Mouse (Mus musculus): Measurements from ENCODE around the gene Nuak1. TPM values are rescaled to one million over a fixed set of nuclear protein-coding genes. Genes with fewer than 3 reads are reported as not detected.

The Nuak1 gene
- total RNA-seq, 2 experiments from 2014 or later = 19.9 to 20.7 TPM

- DNase-seq (ENCODE audit: low spot score in 2 of 2) = no peak
Observed at GRCm38 (mm10) chr10:84345730-84346129, 94.7 kb downstream of the Nuak1 start.

- DNase-seq (ENCODE audit: low spot score in 2 of 2) = no peak
Observed at GRCm38 (mm10) chr10:84343536-84343935, 96.9 kb downstream of the Nuak1 start.

- no peak for DNase-seq (ENCODE audit: low spot score in 2 of 2)
Observed at GRCm38 (mm10) chr10:84339456-84339855, 100.9 kb downstream of the Nuak1 start.

DNA sequence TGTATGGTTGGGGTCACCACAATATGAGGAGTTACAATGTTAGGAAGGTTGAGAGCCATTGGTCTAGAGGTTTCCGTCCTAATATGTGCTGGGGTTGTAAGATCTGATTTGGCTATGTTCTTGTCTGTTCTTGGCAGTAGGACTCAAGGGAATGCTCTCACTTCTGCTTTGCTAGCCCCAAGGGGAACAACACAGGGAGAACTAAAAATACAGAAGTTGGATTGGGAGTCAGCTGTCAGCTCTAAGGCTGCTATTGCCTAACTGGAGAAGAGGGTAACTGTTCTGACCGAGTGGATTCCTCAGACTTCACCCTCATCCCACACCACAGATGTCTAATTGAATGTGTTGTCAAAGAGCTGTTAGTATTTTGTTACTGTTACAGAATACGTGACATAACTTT is 101.6 kb downstream of the Nuak1 start:
- no peak for DNase-seq (ENCODE audit: low spot score in 2 of 2)

GRCm38 (mm10) chr10:84335441-84335840 is 105.0 kb downstream of the Nuak1 start:
- no peak for DNase-seq (ENCODE audit: low spot score in 2 of 2)

GRCm38 (mm10) chr10:84329822-84330221 is 110.6 kb downstream of the Nuak1 start:
- DNase-seq (ENCODE audit: low spot score in 2 of 2) = no peak

DNA sequence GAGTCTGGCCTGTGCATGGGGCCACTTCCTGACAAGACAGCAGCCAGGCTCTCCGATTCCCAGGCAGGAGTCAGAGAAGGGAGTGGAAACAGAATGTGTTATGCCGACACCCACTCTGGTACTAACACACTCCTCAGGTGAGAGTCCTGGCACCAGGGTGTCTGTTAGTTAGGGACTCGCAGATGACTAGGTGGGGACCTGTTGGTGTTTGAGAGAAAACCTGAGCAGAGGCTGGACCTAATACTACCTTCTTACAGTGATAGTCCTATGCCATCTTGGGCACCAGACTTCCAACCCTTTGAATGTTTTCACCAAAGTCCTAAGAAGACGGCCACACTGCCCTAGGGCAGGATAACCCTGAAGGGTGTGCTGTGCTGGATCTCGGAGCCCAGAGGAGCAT is 111.1 kb downstream of the Nuak1 start:
- no peak for DNase-seq (ENCODE audit: low spot score in 2 of 2)

- DNase-seq (ENCODE audit: low spot score in 2 of 2) = no peak
Observed at GRCm38 (mm10) chr10:84324018-84324417, 116.4 kb downstream of the Nuak1 start.

Other genes with a start within 250 kb of the Nuak1 start
- 100 to 1,000 TPM; 122 to 138 TPM for gene Ckap4, start 93.5 kb upstream of the Nuak1 start, total RNA-seq (2021)
- 10 to 100 TPM; 41.9 to 48.3 TPM for gene Tcp11l2, start 136.0 kb upstream of the Nuak1 start, total RNA-seq (2021)
- 10 to 100 TPM; 17.6 to 18.3 TPM for gene Polr3b, start 181.7 kb upstream of the Nuak1 start, total RNA-seq (2021)